Mouse (Mus musculus) spleen, adult 12 weeks (tissue): ENCODE results near the gene Ahrr.

Experiments
- DNase-seq: peaks from one replicate; pipeline ENCODE4 v3.0.0; 2022; ENCODE audit warnings: low spot score

Gene Ahrr

GRCm38 (mm10) chr13:74292167-74292566 lies at the start of gene Ahrr:
TSS of gene Ahrr (minus strand) at chr13:74292331.
- DNase-seq: no peak

- DNase-seq: no peak
These were observed 48.9 kb upstream of the Ahrr start for GRCm38 (mm10) chr13:74341036-74341435.

- DNase-seq: no peak
These were observed 37.2 kb upstream of the Ahrr start for GRCm38 (mm10) chr13:74329321-74329720.

- DNase-seq: peak; percentile 88
These were observed 25.2 kb upstream of the Ahrr start, which contains the start of gene Pdcd6 for GRCm38 (mm10) chr13:74317170-74317849. TSS of gene Pdcd6 (minus strand) at chr13:74317580.

- DNase-seq: no peak
These were observed 24.6 kb upstream of the Ahrr start for GRCm38 (mm10) chr13:74316789-74317169.

- DNase-seq: no peak
These were observed 24.3 kb upstream of the Ahrr start for GRCm38 (mm10) chr13:74316386-74316785.

GRCm38 (mm10) chr13:74314616-74315015 lies 22.5 kb upstream of the Ahrr start:
- DNase-seq: no peak

- DNase-seq: no peak
These were observed 13.6 kb upstream of the Ahrr start for GRCm38 (mm10) chr13:74305780-74306179.

- DNase-seq: no peak
These were observed 13.2 kb upstream of the Ahrr start for GRCm38 (mm10) chr13:74305380-74305779.

- DNase-seq: no peak
These were observed 10.2 kb upstream of the Ahrr start for GRCm38 (mm10) chr13:74302050-74303037.

- no peak for DNase-seq
These were observed 9.5 kb upstream of the Ahrr start for GRCm38 (mm10) chr13:74301607-74301984.

- peak; percentile 26 for DNase-seq
These were observed 8.9 kb upstream of the Ahrr start for GRCm38 (mm10) chr13:74300925-74301606.

GRCm38 (mm10) chr13:74296376-74296775 lies 4.2 kb upstream of the Ahrr start:
- no peak for DNase-seq

GRCm38 (mm10) chr13:74289646-74290045 lies 2.5 kb downstream of the Ahrr start:
- no peak for DNase-seq

- no peak for DNase-seq
These were observed 9.8 kb downstream of the Ahrr start for GRCm38 (mm10) chr13:74282299-74282698.

GRCm38 (mm10) chr13:74275726-74276125 lies 16.4 kb downstream of the Ahrr start:
- DNase-seq: no peak

GRCm38 (mm10) chr13:74260231-74260992 lies 31.7 kb downstream of the Ahrr start:
- DNase-seq: no peak

- DNase-seq: no peak
These were observed 32.5 kb downstream of the Ahrr start for GRCm38 (mm10) chr13:74259460-74260230.

GRCm38 (mm10) chr13:74246494-74246893 lies 45.6 kb downstream of the Ahrr start:
- DNase-seq: no peak

- no peak for DNase-seq
These were observed 46.3 kb downstream of the Ahrr start for GRCm38 (mm10) chr13:74245899-74246231.
